Mouse (Mus musculus): ENCODE measurements around the gene Pard3. TPM values are rescaled to one million over a fixed set of nuclear protein-coding genes. Genes with fewer than 3 reads are reported as not detected.
A peak's percentile ranks its signal among the peaks of the same experiment; 100 is the strongest.

Gene Pard3
- polyA plus RNA-seq, 3 experiments from 2014 or later = not detected

DNA sequence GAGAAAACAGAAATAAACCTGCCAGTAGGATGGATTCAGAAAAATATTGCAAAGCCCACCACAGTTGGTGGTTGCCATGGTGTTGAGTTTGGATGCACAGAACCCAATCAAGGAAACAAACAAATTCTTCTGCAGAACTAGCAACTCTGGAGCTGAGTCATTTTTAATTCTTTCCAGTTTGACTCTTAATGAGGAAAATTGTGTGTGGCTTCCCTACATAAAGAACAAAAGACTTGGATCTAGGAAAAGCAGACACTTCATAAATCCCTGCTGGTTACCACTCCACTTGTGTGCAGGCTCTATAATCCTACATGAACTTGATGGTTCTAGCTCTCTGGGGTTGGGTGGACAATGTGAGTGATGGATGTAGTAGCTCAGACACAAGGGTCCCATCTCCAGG, 298.1 kb downstream of the Pard3 start:
- no peak for ATAC-seq

DNA sequence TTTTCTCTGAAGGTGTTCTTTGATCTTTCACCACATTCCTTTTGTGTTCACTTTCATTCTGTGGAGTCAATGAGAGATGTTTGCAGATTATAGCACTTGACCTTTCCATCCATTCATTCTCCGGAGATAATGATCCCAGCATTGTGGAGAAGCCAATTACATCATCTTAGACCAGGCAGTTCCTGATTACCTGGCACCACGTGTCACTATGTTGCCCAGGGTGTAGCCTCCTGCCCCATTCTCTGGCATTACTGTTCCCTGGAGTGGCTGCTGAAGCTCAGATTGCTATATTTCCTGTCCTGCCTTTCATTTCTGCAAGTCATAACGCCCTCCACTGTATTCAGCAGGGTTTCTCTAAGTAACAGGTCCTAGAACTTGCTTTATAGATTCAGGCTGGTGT, 304.7 kb downstream of the Pard3 start:
- no peak for ATAC-seq

DNA sequence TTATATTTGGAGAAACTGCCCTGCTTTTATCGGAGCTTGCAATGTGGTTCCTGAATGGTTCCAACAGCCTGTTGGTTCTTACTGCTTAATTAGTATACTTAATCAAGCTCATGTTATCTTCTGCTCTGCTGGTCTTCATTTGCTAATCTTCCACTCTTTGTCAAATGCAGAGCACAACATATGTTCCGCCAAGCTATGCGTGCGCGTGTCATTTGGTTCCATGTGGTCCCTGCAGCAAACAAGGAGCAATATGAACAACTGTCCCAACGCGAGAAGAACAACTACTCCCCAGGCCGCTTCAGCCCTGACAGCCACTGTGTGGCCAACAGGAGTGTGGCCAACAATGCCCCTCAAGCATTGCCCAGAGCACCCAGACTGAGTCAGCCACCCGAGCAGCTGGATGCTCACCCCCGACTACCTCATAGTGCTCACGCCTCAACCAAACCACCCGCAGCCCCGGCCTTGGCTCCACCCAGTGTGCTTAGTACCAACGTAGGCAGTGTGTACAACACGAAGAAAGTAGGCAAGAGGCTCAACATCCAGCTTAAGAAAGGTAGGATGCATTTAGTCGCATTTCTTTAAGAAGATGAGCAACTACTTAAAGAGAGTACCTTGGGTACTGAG, 307.7 kb downstream of the Pard3 start:
- ATAC-seq = no peak

DNA sequence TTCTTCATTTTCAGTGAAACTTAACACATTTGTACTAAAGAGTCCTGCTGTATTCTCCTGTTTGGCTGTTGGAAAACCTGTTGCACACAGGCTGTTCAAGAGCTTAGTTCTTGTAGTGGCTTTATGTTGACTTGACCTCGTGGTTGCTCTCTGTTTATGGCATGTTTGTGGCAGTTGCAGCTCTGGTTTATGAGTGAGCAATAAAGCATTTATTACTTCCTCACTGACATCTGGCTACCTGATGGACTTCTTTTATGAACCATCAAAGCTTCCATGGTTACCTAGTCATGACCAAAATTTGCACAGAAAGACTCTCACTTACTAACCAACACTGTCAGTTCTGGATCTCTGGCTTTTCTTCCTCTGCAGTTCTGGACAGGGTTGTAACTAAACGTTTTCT, 314.1 kb downstream of the Pard3 start:
- ATAC-seq = no peak

DNA sequence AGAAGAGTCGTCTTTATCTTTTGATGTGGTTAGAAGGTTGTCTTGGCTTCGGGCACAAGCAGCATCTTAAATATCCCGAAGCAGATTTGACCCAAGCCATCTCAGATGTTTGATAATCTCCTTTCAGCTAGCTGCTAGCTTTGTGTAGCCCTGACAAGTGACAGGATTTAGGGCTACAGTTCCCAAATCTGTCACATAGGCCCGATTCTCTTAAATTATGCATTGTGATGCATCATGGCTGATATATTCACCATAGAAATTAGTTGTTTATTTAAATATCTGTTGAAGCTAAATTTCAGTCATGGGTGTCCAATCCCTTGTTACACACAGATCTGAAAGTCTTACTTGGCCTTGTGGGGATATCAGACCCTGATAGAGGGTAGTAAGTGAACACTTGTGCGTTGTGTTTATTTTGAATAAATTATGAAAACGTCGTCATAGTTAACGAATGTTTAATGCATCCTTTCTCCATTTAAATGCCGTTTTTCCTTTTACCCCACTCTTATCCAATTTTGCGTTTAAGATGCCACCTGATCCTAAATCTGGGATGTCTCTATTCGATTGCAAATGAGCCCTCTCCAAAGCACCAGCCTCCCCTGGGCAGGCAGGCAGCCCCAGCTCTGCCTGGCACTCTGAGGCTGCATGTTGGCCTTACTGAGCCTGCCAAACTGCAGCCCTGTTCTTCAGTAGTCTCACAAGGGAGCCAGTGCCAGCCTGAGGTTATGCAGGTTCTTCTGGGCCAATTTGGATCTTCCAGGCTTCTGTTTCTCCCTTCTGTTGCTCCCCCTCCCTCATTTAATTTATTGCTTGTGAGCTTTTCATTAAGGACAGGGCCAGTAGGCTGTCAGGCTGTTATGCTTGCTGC, 315.5 kb downstream of the Pard3 start:
- no peak for ATAC-seq

DNA sequence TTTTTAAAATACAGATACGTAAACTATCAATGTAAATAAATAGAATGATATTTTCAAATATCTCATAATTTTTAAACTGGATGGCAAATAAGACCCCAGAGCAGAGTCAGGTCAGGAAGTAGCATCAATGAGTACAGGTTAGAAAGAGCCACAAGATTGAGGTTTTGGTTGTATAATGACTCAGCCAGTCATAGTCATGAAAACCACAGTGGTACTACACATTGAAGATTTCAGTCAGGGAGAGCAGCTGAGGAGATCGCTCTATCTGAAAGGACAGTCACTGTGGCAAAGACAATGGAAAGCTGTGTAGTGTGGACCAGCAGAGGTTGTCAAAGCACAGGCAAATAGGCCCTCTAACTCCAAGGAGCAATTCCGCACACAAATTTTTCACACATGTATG, 317.6 kb downstream of the Pard3 start:
- ATAC-seq = no peak

DNA sequence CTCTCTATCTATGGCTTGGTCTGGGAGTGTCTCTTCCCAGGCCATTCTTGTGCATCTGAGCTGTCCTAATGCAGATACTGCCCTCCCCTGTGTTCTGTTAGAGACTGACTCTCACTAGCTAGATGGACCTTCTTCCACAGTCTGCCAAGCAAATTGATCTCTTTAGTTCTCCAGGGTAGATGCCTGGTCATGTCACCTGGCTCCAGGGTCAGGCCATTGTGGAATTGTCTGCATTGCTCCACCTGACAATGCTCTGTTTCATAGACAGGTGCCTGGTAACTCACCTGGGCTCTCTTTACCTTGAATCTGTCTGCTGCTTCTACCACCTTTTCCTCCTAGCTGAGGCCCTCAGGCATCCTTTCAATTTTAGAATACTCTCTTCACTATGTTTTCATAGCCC, 329.0 kb downstream of the Pard3 start:
- no peak for ATAC-seq

DNA sequence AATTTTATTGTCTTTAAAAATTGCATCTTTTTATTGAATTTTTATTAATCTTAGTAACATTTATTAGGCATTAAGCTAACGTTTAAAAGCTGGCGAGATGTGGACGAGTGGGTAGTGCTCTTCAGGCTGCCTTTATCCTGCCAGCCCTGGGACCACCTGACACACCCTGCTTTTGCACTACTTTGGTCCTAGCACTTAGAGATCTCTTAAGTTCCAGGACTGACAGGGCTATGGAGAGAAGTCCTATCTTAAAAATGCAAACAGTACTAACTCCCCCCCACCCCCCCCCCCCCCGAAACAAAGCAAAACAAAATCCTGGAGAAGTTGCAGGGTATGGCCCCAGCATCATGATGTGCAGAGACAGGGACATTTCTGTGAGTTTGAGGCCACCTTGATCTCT, 331.8 kb downstream of the Pard3 start:
- ATAC-seq = no peak

DNA sequence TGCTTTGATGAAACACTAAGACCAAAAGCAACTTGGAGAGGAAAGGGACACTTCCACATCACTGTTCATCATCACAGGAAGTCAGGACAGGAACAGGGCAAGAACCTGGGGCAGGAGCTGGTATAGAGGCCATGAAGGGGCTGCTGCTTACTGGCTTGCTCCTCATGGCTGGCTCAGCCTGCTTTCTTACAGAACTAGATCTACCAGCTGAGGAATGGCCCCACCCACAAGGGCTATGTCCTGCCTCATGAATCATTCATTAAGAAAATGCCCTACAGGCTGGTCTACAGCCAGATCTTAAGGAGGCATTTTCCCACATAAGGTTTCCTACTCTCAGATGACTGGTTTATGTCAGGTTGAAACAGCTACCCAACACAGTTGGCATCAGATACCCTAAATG, 342.1 kb downstream of the Pard3 start:
- no peak for ATAC-seq

DNA sequence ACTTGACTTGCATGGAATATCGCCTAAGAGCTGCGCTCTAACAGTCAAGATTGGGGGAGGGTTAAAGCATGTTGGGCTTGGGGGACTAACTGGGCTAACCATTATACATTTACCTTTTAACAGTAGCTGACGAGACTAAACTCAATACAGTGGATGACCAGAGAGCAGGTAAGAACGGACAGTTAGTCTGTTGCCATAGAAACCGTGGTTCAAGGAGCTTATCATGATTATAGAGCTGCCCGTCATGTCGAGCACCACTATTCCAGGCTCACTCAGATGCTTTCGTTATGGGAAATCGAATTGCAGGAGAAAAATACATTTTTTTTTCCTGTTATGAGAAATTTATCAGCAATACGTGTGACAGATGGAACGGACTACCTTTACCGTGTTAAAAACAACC, 346.9 kb downstream of the Pard3 start:
- ATAC-seq = no peak

DNA sequence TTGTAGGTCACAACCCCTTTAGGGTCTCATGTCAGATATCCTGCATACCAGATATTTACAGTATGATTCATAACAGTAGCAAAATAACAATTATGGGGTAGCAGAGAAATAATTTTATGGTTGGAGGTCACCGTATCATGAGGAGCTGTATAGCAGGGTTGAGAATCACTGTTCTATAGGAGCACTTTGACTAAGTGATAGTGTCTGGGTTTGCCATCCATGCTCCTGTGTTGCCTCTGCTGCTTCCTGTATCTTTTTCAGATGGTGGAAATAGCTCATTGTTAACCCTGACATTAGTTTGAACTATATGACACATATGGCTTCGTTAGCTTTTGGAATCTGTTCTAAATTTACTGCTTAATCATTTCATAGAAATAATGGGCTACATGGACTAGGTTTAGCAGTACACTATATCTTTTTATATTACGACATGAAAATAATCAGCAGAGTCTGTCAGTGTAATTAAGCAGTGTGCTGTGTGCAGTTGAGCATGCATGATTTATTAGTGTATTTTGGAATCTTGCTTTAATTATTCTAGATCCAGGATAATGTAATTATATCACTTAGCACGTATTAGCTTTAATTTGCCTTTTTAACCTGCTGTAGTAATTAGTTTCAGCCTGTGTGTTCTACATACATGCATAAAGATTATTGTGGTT, 347.6 kb downstream of the Pard3 start:
- no peak for ATAC-seq

DNA sequence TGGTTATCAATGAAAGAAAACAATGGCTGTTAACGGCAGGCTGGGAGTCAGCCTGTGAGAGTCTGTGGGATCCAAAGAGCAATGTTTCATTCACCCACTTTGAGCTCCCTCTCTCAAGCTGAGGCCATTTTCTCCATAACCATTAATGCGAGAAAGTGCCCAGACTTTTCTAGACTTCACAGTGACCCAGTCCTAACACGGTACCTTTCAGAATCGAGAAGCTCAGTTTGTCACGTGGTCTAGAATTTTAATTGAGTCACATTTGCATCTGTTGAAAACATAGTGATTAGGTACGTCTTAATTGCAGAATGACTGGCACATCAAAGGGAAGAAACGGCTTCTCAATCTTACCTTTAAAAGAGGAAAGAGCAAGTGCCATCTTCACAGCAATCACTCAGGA, 359.3 kb downstream of the Pard3 start:
- no peak for ATAC-seq

DNA sequence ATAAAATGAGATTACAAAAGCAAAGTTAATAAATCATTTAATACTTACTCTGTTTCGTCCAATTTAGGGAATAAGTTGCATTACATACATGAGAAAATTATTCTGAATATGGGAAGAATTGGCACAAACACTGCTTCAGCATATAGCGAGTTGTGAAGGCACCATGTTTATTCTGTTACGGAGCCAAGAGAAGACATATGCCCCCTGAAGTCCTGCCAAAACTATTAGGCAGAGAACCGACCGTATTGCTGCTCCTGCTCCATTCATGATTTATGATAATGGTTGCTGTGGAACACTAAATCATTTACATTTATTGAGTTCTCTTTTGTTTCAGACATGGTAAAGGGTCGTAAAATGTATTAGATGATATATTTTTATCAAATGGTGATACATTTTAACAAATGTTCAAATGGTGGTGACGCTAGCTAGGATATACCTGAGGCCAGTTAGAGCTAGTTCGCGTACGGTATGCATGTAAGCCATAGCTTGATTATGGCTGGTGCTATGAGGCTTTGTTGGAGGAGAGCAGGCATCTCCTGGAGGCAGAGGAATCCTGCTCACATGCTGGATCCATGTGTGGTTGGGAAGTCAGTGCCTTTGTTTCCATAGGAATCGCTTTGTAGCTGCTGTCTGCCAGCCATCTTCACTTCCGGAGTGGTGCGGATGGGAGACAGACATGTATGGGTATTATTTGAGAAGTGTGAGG, 360.7 kb downstream of the Pard3 start:
- ATAC-seq = no peak

DNA sequence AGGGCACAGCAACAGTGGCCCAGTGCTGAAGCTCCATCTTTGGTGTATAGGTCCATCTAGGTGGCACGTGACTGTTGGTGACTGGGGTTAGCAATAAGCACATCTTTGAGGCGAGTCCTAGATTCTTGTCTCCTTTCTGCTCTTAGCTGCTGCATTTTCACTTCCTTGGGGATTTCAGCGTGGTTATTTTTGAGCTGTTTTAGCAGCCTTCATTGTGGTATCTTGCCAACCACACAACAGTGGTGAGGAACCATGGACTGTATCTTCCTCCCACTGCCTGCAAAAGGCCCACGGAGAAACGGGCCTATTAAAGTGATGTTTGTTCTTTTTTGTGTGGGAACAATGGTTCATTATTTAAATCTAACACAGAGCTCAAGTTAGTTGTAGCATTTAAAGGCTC, 363.2 kb downstream of the Pard3 start:
- ATAC-seq = no peak

DNA sequence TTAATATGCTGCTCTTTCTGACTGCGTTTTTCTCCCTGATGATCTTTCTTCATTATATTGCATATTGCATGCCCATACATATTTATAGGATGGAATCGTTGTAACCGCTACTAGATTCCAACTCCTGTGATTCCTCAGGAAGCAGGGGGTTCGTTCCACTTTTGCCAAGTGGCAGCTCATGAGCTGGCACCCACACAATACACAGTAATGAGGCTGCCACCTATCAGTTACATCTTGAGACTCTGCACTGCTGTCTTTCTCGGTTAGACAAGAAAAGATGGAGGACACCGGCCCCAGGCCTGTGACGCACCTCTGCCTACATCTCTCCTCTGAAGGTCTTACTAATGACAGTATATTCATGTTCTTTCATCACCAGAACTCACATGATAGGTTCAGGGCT, 364.3 kb downstream of the Pard3 start:
- ATAC-seq = no peak

DNA sequence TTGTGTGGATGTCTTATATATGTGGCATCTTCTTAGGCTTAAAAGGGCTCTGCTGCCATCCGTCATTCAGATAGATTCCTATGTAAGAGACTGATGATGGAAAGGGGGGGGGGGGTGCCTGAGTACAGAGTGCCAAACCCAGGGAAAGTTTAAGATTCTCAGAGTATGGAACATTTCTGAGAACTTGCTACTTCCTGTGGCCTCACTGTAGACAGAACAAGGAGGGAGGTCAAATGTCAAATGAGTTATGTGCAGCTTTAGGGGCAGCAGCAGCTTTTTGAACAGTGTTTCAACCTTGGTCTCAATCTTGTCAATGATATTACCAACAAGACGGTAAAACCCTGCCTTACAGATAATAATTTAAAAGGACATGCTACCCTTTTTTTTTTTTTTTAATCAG, 367.5 kb downstream of the Pard3 start:
- ATAC-seq = peak; percentile 58

DNA sequence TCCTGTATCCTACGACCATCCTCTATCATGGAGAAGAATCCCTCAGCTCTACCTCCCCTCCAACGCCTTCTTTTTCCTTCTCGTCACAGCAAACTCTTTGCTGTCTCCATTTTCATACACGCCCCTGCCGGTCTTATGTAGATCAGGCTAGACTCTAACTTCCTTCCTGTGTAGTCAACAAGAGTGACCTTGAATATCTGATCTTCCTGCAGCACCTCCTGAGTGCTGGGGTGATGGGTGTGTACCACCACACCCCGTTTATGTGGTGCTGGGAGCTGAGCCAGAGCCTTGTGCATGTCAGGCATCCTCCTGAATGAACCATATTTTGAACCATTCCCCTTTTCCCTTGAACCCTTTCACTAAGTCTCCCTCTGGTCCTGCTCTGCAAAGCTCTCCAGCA, 372.3 kb downstream of the Pard3 start:
- no peak for ATAC-seq

DNA sequence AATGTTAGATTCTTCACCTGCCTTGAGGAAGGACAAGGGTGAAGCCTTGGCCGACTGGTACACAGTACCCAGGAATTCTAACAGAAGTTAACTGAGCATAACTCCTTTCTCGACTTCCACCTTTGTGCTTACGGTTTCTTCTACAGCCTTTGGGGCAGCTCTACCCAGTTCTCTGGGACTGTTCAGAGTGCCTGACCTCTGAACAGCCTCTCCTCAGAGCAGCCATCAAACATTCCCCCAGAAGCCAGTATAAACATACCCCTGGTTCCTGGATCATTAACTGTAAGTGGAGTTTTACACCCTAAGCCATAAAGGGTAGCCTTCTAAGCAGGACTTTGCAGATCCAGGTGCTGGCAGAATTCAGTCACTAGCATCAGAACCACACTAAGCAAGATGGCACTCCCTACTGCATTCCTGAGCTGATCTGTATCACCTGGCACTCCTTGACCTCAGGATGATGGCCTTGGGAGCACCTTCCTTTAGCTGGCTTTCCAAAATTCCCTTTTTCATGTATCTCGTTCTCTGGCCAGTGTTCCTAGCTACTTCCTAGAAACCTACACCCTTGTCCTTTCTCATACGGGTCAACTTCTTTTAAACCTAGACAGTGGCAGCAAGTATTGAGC, 374.0 kb downstream of the Pard3 start:
- ATAC-seq = no peak

DNA sequence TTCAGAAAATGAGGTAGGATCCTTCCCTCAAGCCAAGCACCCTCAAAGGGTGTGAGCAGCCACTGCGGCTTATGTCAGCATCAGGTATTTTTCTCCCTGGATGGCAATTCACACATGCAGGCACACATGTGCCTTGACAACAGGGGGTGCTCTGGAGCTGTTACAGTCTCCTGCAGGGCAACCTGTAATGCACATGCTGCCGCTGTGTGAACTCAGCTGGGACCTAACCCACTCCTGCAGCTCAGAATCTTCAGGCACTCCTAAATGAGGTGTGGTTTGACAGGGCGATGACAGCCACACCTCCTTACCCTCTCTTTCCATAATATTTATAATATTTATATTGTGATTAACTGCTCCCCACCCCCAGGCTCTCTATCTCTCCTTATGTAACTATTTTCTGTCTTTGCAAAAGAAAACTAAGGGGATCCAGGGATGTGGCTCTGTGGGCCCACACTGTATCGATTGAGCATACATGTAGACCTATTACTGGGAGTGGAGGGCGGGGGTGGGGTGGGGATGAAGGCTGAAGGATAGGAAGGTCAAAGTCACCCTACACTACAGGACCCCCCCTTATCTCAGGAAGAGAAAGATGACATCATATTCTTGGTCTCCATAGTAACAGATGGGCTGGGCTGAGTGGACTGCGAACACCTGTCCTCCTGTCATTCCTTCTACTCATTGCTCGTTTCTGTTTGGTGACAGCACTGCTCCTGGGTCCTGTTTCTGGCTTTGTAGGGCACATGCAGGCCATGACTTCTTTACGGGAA, 375.1 kb downstream of the Pard3 start:
- peak; percentile 41 for ATAC-seq

DNA sequence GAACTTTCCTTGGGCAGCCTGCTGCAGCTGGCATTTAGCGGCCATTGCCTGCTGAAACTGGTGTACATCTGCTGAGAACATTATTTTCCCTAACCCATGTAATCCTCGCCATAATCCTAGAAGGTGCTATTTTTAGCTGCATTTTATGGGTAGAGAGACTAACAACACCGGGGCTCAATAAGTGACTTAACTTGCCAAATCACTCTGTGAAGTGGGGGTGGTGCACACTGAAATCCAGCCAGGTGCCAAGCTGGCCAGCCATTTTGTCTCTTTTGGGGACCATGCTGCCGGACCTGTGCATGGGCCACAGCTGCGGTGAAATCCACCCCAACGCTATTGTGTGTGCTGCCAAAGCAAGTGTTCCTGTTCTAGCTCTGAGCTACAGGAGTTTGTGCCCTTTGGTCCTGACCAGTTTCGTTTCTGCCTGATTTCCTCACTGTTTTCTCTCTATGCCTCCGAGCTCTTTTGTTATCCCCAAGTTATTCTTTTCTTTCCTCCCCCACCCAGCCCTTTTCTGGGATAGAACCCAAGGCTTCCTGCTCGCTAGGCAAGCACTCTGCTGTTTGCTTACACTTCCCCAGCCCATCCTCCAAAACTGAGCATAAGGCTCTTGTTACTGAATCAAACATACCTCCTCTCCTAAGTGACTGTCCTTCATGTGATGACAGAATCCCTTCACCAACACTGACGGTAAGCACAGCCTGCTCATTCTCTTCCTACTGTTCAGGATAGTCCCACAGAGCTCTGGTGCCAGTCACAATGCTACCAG, 375.9 kb downstream of the Pard3 start:
- no peak for ATAC-seq

DNA sequence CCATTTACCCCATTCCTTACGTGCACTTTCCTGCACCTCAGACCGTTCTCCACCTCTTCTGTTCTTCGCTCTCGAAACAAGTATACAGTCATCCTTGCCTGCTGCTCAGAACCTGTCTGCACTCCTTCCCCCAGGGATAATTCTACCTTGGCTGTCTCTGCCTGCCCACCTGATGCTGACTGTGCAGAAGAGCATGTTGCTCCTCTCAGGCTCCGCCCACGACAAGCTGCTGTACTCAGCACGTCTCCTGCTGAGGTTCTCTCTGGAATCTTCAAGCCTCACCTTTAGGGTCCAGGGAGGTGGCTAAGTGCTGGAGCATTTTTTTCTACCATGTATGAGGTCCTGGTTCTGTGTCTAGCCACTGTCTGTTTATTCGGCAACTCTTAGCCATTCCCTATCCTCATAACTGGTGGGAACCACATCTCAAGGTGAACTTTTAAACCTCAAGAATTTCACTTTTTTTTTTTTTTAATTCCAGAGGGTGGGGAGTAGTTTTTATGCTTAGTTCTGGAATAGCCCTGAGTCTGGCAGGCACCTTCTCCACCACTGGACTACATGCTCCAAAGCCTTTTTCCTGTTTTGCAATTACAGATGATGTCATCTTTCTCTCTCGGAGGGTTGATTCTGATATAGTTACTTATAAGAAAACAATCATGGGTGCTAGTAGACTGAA, 376.6 kb downstream of the Pard3 start:
- peak; percentile 24 for ATAC-seq
